Mouse (Mus musculus) liver, adult 2 months (tissue): Measurements from ENCODE around the gene Coch. TPM values are rescaled to one million over a fixed set of nuclear protein-coding genes. Genes with fewer than 3 reads are reported as not detected.

Source experiments
- DNase-seq: peaks from one replicate; pipeline ENCODE4 v3.0.0-alpha.2; 2011; ENCODE audit warnings: low read depth, low spot score; ENCODE audit errors: extremely low read depth
- H3K27ac ChIP-seq: fragments of 200-500 bp; replicated peaks from 2 replicates; pipeline ENCODE4 v1.5.1; 2012; ENCODE audit warnings: low read depth, mild to moderate bottlenecking, control low read depth, inconsistent platforms, low read length; ENCODE audit not compliant: insufficient read depth
- H3K27me3 ChIP-seq: fragments of 200-500 bp; 2 replicates; pipeline ENCODE4 v1.6.1; 2012; ENCODE audit warnings: mild to moderate bottlenecking, moderate library complexity, low read length, inconsistent platforms; ENCODE audit not compliant: control insufficient read depth, insufficient read depth
- H3K36me3 ChIP-seq: fragments of 200-500 bp; 2 replicates; pipeline ENCODE4 v1.6.1; 2012; ENCODE audit warnings: low read length, inconsistent platforms; ENCODE audit not compliant: control insufficient read depth, insufficient read depth
- H3K4me1 ChIP-seq: fragments of 200-500 bp; 2 replicates; pipeline ENCODE4 v1.6.1; 2011; ENCODE audit warnings: low read length; ENCODE audit not compliant: control insufficient read depth, insufficient read depth
- H3K4me3 ChIP-seq: fragments of 200-500 bp; 2 replicates; pipeline ENCODE4 v1.5.1; 2011; ENCODE audit warnings: low read depth, mild to moderate bottlenecking, control low read depth, low read length, moderate library complexity; ENCODE audit not compliant: insufficient read depth
- H3K79me2 ChIP-seq: fragments of 200-500 bp; 2 replicates; pipeline ENCODE4 v1.6.1; 2012; ENCODE audit warnings: inconsistent platforms, mild to moderate bottlenecking, low read length, moderate library complexity; ENCODE audit not compliant: control insufficient read depth, insufficient read depth
- H3K9ac ChIP-seq: fragments of 200-500 bp; 2 replicates; pipeline ENCODE4 v1.6.1; 2012; ENCODE audit warnings: low read depth, mild to moderate bottlenecking, control low read depth, inconsistent platforms, low read length
- CTCF ChIP-seq: fragments of 200-500 bp; IDR thresholded peaks from 2 replicates; pipeline ENCODE4 v1.5.1; 2011; ENCODE audit warnings: low read depth, low read length, control low read depth
- POLR2A ChIP-seq: fragments of 200-500 bp; IDR thresholded peaks from 2 replicates; pipeline ENCODE4 v1.6.1; 2011; ENCODE audit warnings: low read length, control low read depth; ENCODE audit not compliant: insufficient read depth; ENCODE audit errors: extremely low read depth
- WGBS: fragments of 180-500 bp; shearing (Covaris S2); methylation state at CpG from one replicate; pipeline ENCODE4 v1.1.7; 2018; 5-methylcytosine and 5-hydroxymethylcytosine counted together
- polyA plus RNA-seq: library from polyadenylated mRNA; depleted of rRNA; stranded (reverse); fragments of >200 nt; gene quantifications from 2 replicates; pipeline ENCODE4 v1.2.3, GENCODE M21; 2012
- total RNA-seq: library from RNA; depleted of rRNA; stranded (reverse); fragments of >200 nt; gene quantifications from 2 replicates; pipeline ENCODE4 v1.2.3, GENCODE M21; 2014

Gene Coch
- total and polyA plus RNA-seq, 2 experiments, result not detected

DNA sequence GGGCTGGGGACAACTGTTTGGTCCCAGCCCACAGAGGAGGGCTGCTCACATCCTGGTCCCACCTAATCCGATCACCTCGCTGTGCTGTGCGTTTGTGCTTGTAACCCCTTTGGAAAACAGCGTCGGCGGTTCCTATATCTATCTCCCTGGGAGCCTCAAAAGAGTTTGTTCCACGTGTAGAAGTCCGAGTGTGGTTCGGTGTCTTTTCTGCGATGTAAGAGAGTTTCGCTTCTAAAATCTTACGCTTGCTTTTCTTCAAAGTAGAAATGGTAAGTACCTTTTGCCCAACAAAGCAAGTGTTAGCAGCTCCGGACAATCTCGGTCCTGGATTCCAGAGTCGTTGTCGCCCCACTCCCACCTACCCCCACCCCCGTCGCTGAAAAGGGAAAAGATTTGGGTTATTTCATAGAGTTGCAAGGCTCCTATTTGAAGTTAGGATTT is 909 bp downstream of the Coch start:
- Histone ChIP-seq H3K79me2 (no peaks in the 10 kb centered on the region), H3K9ac (no peak overlapping the region), H3K4me1 (peaks cover 12% of the 10 kb centered on the region), H3K27me3 (peaks cover 19% of the 10 kb centered on the region), H3K4me3 (peak overlapping the region; percentile 56; the same call in 1 of the 2 replicates), H3K27ac (no peak overlapping the region), H3K36me3 (no peaks in the 10 kb centered on the region)
- no peak for DNase-seq
- TF ChIP-seq POLR2A, result no peak
- no peak for TF ChIP-seq CTCF
- 3% methylated on average over 18 of the region's 18 CpGs for WGBS

DNA sequence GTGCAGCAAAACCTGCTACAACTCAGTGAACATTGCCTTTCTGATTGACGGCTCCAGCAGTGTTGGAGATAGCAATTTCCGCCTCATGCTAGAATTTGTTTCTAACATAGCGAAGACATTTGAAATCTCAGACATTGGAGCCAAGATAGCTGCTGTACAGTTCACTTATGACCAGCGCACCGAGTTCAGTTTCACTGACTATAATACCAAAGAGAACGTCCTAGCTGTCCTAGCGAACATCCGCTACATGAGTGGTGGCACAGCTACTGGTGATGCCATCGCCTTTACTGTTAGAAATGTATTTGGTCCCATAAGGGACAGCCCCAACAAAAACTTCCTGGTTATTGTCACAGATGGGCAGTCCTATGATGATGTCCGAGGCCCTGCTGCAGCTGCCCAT is 10.2 kb downstream of the Coch start:
- WGBS, result 96% methylated on average over 10 of the region's 10 CpGs

DNA sequence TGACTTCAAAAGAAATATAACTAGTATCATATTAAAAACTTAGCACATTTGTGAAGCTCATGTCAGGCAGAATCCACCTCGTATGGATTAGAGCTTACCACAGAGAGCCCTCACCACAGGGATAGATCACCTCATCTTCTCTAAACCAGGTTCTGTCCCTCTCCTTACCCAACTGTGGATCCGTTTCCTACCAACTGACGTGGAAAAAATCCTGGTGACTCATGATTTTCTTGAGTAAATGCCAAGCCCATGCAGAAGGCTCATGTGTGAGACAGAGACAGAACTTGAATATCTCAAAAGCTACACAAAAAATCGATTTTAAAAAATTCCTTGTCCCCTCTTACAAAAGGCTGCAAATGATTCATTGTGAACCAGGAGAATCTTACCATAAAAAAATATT is 13.0 kb downstream of the Coch start:
- no peak overlapping the region for H3K27ac ChIP-seq
- H3K4me1 ChIP-seq, result peaks cover 2% of the 10 kb centered on the region; the same call in 1 of the 2 replicates
- H3K27me3 ChIP-seq, result no peaks in the 10 kb centered on the region
- WGBS, result 88% methylated on average over 4 of the region's 4 CpGs
- no peaks in the 10 kb centered on the region for H3K79me2 ChIP-seq
- no peak for DNase-seq
- TF ChIP-seq CTCF (no peak), POLR2A (no peak)
- H3K9ac ChIP-seq, result no peak overlapping the region
- H3K36me3 ChIP-seq, result peaks cover 24% of the 10 kb centered on the region
- H3K4me3 ChIP-seq, result no peak overlapping the region

More for the DNA sequence above, 10.2 kb downstream of the Coch start:
- no peaks in the 10 kb centered on the region for H3K27me3 ChIP-seq
- TF ChIP-seq CTCF (no peak), POLR2A (no peak)
- H3K79me2 ChIP-seq, result no peaks in the 10 kb centered on the region
- peaks cover 12% of the 10 kb centered on the region for H3K36me3 ChIP-seq
- no peak overlapping the region for H3K4me3 ChIP-seq
- no peak for DNase-seq
- no peak overlapping the region for H3K9ac ChIP-seq
- H3K27ac ChIP-seq, result no peak overlapping the region
- no peaks in the 10 kb centered on the region for H3K4me1 ChIP-seq

DNA sequence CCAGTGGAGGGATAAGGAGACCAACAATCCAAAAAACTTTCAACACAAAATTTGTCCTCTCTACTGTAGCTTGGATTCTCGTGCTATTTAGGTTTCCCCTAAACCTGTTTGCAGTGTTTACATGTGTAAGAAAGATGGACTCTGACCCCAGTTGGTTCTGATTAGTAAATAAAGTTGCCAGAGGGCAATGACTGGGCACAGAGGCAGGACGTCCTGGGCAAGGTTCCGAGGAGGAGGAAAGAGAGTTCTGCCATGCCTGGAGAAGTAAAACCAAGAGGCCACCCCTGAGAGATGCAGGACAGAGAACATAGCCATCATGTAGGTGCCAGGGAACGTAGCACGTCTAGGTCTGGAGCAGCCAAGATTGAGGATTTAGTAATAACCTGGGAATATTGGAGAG is 19.2 kb downstream of the Coch start:
- DNase-seq, result peak; percentile 96
- WGBS, result 28% methylated on average over 5 of the region's 5 CpGs

DNA sequence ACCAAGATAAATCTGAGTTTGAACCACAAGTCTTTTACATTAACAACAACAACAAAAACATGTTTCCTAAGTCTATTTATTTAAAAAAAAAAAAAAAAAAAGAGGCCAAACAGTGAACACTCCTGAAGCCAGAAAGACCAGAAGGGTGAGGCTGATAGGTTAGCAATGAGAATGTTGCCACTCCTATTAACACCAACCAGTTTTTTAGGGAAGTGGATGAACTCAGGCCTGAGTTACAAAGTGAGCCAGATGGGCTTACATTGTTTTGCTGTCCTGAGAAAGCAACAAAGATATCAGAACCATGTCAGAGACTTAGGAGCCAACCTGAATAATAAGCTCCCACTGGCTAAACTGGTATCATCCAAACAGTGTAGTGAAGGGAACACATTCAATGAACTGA is 27.4 kb downstream of the Coch start:
- TF ChIP-seq POLR2A (no peak), CTCF (no peak)
- peaks cover 39% of the 10 kb centered on the region for H3K36me3 ChIP-seq
- H3K4me1 ChIP-seq, result no peaks in the 10 kb centered on the region
- H3K79me2 ChIP-seq, result no peaks in the 10 kb centered on the region
- no peak overlapping the region for H3K9ac ChIP-seq
- no peak overlapping the region for H3K4me3 ChIP-seq
- no peaks in the 10 kb centered on the region for H3K27me3 ChIP-seq
- no peak overlapping the region for H3K27ac ChIP-seq
- no peak for DNase-seq

More for the DNA sequence above, 19.2 kb downstream of the Coch start:
- H3K79me2 ChIP-seq, result no peaks in the 10 kb centered on the region
- no peaks in the 10 kb centered on the region for H3K27me3 ChIP-seq
- TF ChIP-seq POLR2A (no peak), CTCF (no peak)
- peak overlapping the region; percentile 99 for H3K27ac ChIP-seq
- H3K4me1 ChIP-seq, result peaks cover 9% of the 10 kb centered on the region; the same call in 1 of the 2 replicates
- H3K36me3 ChIP-seq, result peaks cover 30% of the 10 kb centered on the region
- peak overlapping the region; percentile 53 for H3K9ac ChIP-seq
- no peak overlapping the region for H3K4me3 ChIP-seq

DNA sequence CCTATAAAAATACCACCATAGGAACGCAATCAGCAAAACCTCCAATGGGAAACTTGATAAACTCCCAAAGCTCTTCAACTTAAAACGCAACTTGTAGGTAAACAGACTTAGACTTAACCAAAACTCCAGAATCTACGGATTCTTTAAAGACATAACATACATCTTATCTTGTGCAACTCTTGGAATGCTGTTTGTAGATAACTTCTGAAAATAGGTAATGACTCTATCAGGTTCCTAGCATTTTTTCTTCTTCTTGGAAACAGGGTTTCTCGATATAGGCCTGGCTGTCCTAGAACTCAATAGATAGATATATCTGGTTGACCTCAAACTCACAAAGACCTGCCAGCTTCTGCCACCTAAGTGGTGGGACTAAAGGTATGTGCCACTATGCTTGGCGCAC is 28.0 kb downstream of the Coch start:
- peaks cover 38% of the 10 kb centered on the region for H3K36me3 ChIP-seq
- no peak overlapping the region for H3K4me3 ChIP-seq
- no peaks in the 10 kb centered on the region for H3K4me1 ChIP-seq
- TF ChIP-seq POLR2A (no peak), CTCF (no peak)
- no peak overlapping the region for H3K9ac ChIP-seq
- no peaks in the 10 kb centered on the region for H3K79me2 ChIP-seq
- no peaks in the 10 kb centered on the region for H3K27me3 ChIP-seq
- H3K27ac ChIP-seq, result no peak overlapping the region
- WGBS, result 88% methylated on average over 5 of the region's 5 CpGs
- no peak for DNase-seq
